Mouse (Mus musculus) ES-Bruce4 (cell line): ENCODE measurements at regions not wholly inside any gene's neighbourhood (a gene's known extent, or its start where the extent isn't known, plus 50 kb on each side); places are given as distances from the start of the nearest gene placed in this dataset.

Source experiments
- H3K27ac ChIP-seq: 2 replicates; pipeline ENCODE4 v1.5.1; 2012; ENCODE audit warnings: low read length, inconsistent platforms; ENCODE audit not compliant: insufficient read depth
- H3K27me3 ChIP-seq: 2 replicates; pipeline ENCODE4 v1.6.1; 2012; ENCODE audit warnings: mild to moderate bottlenecking, low read length, inconsistent platforms; ENCODE audit not compliant: control insufficient read depth, poor library complexity, insufficient read depth, severe bottlenecking
- H3K36me3 ChIP-seq: 2 replicates; pipeline ENCODE4 v1.6.1; 2012; ENCODE audit warnings: inconsistent platforms, mild to moderate bottlenecking, low read length, moderate library complexity; ENCODE audit not compliant: control insufficient read depth, poor library complexity, insufficient read depth, severe bottlenecking
- H3K4me1 ChIP-seq: one replicate; pipeline ENCODE4 v1.8.1; 2011; ENCODE audit warnings: low read length; ENCODE audit not compliant: control insufficient read depth, insufficient read depth
- H3K4me3 ChIP-seq: 2 replicates; pipeline ENCODE4 v1.5.1; 2011; ENCODE audit warnings: low read depth, mild to moderate bottlenecking, low read length
- H3K9ac ChIP-seq: 2 replicates; pipeline ENCODE4 v1.6.1; 2012; ENCODE audit warnings: low read depth, mild to moderate bottlenecking, inconsistent platforms; ENCODE audit not compliant: poor library complexity, severe bottlenecking
- H3K9me3 ChIP-seq: replicated peaks from 2 replicates; pipeline ENCODE4 v1.6.1; 2012; ENCODE audit warnings: mild to moderate bottlenecking, low read length, inconsistent platforms; ENCODE audit not compliant: control insufficient read depth, poor library complexity, insufficient read depth, severe bottlenecking
- CTCF ChIP-seq: IDR thresholded peaks from one replicate; pipeline ENCODE4 v1.8.1; 2011; ENCODE audit warnings: low read depth, low read length
- EP300 ChIP-seq: IDR thresholded peaks from 2 replicates; pipeline ENCODE4 v1.6.1; 2011; ENCODE audit warnings: low read depth, low read length; ENCODE audit not compliant: insufficient read depth
- POLR2A ChIP-seq: IDR thresholded peaks from one replicate; pipeline ENCODE4 v1.8.1; 2011; ENCODE audit warnings: low read length; ENCODE audit not compliant: insufficient read depth

GRCm38 (mm10) chr13:59946509-59946908, 123.6 kb upstream of the Tut7 start:
- TF ChIP-seq CTCF (no peak), POLR2A (no peak), EP300 (no peak)
- no peak overlapping the region for H3K9ac ChIP-seq
- H3K36me3 ChIP-seq: no peaks in the 10 kb centered on the region

GRCm38 (mm10) chr13:59945631-59946030, 122.7 kb upstream of the Tut7 start:
- no peak overlapping the region for H3K4me3 ChIP-seq
- TF ChIP-seq POLR2A (no peak), EP300 (no peak)
- no peaks in the 10 kb centered on the region for H3K4me1 ChIP-seq
- H3K9me3 ChIP-seq: no peaks in the 10 kb centered on the region
- no peaks in the 10 kb centered on the region for H3K27me3 ChIP-seq
- H3K9ac ChIP-seq: no peak overlapping the region
- H3K27ac ChIP-seq: no peak overlapping the region
- H3K36me3 ChIP-seq: no peaks in the 10 kb centered on the region

More at GRCm38 (mm10) chr13:59946509-59946908, 123.6 kb upstream of the Tut7 start:
- H3K27ac ChIP-seq: no peak overlapping the region
- no peaks in the 10 kb centered on the region for H3K4me1 ChIP-seq
- H3K27me3 ChIP-seq: no peaks in the 10 kb centered on the region
- H3K9me3 ChIP-seq: no peaks in the 10 kb centered on the region
- no peak overlapping the region for H3K4me3 ChIP-seq

- no peak for TF ChIP-seq POLR2A
- TF ChIP-seq EP300: no peak
- TF ChIP-seq CTCF: no peak
- Histone ChIP-seq H3K9me3 (no peaks in the 10 kb centered on the region), H3K27ac (no peak overlapping the region), H3K36me3 (no peaks in the 10 kb centered on the region), H3K27me3 (no peaks in the 10 kb centered on the region), H3K4me3 (no peak overlapping the region), H3K9ac (no peak overlapping the region), H3K4me1 (no peaks in the 10 kb centered on the region)
Measured at GRCm38 (mm10) chr13:59943602-59944140, 120.7 kb upstream of the Tut7 start.

- H3K4me1 ChIP-seq: no peaks in the 10 kb centered on the region
- no peak for TF ChIP-seq POLR2A
- TF ChIP-seq EP300: no peak
- TF ChIP-seq CTCF: no peak
- no peaks in the 10 kb centered on the region for H3K9me3 ChIP-seq
- H3K27ac ChIP-seq: no peak overlapping the region
- no peak overlapping the region for H3K9ac ChIP-seq
- H3K4me3 ChIP-seq: no peak overlapping the region
- H3K27me3 ChIP-seq: no peaks in the 10 kb centered on the region
- H3K36me3 ChIP-seq: no peaks in the 10 kb centered on the region
Measured at GRCm38 (mm10) chr13:59943020-59943419, 120.1 kb upstream of the Tut7 start.

GRCm38 (mm10) chr13:59941519-59941918, 118.6 kb upstream of the Tut7 start:
- no peaks in the 10 kb centered on the region for H3K36me3 ChIP-seq
- H3K9ac ChIP-seq: no peak overlapping the region
- H3K27ac ChIP-seq: no peak overlapping the region

GRCm38 (mm10) chr13:59940414-59941205, 117.7 kb upstream of the Tut7 start:
- Histone ChIP-seq H3K27ac (no peak overlapping the region), H3K9ac (no peak overlapping the region), H3K36me3 (no peaks in the 10 kb centered on the region), H3K9me3 (no peaks in the 10 kb centered on the region), H3K4me3 (no peak overlapping the region), H3K4me1 (no peaks in the 10 kb centered on the region), H3K27me3 (no peaks in the 10 kb centered on the region)
- TF ChIP-seq CTCF (no peak), POLR2A (no peak), EP300 (no peak)

More at GRCm38 (mm10) chr13:59941519-59941918, 118.6 kb upstream of the Tut7 start:
- H3K4me1 ChIP-seq: no peaks in the 10 kb centered on the region
- TF ChIP-seq CTCF (no peak), EP300 (no peak), POLR2A (no peak)
- no peaks in the 10 kb centered on the region for H3K9me3 ChIP-seq
- H3K27me3 ChIP-seq: no peaks in the 10 kb centered on the region
- no peak overlapping the region for H3K4me3 ChIP-seq
